Mouse (Mus musculus): ENCODE data around the gene Mt2.
"Not testable (repeated sequence)": the region's sequence is repeated elsewhere in the genome, so short reads cannot be mapped to it uniquely, and the experiment has no call there.

Gene Mt2

GRCm38 (mm10) chr8:94172075-94172808, at the start of gene Mt2:
TSS of gene Mt2 (plus strand) at chr8:94172664.
- DNase-seq (ENCODE audit: low spot score): peak; percentile 51

- DNase-seq (ENCODE audit: low spot score): no peak
These were observed 49.6 kb upstream of the Mt2 start for GRCm38 (mm10) chr8:94122711-94123468.

GRCm38 (mm10) chr8:94127711-94128110, 44.8 kb upstream of the Mt2 start:
- DNase-seq (ENCODE audit: low spot score): no peak

- DNase-seq (ENCODE audit: low spot score): no peak
These were observed 43.2 kb upstream of the Mt2 start for GRCm38 (mm10) chr8:94129133-94129789.

- no peak for DNase-seq (ENCODE audit: low spot score)
These were observed 42.3 kb upstream of the Mt2 start for GRCm38 (mm10) chr8:94130126-94130525.

- DNase-seq (ENCODE audit: low spot score): no peak
These were observed 40.4 kb upstream of the Mt2 start for GRCm38 (mm10) chr8:94132096-94132495.

GRCm38 (mm10) chr8:94134601-94135000, 37.9 kb upstream of the Mt2 start:
- not testable (repeated sequence) for DNase-seq (ENCODE audit: low spot score)

- no peak for DNase-seq (ENCODE audit: low spot score)
These were observed 36.9 kb upstream of the Mt2 start for GRCm38 (mm10) chr8:94135556-94135955.

GRCm38 (mm10) chr8:94136192-94136591, 36.3 kb upstream of the Mt2 start:
- DNase-seq (ENCODE audit: low spot score): no peak

GRCm38 (mm10) chr8:94136933-94137332, 35.5 kb upstream of the Mt2 start, which contains the start of gene Mt4:
TSS of gene Mt4 (plus strand) at chr8:94137197.
- no peak for DNase-seq (ENCODE audit: low spot score)

GRCm38 (mm10) chr8:94140266-94140795, 32.1 kb upstream of the Mt2 start:
- DNase-seq (ENCODE audit: low spot score): no peak

- no peak for DNase-seq (ENCODE audit: low spot score)
These were observed 24.2 kb upstream of the Mt2 start for GRCm38 (mm10) chr8:94148236-94148635.

GRCm38 (mm10) chr8:94150925-94151324, 21.5 kb upstream of the Mt2 start:
- no peak for DNase-seq (ENCODE audit: low spot score)

GRCm38 (mm10) chr8:94152513-94153300, 19.8 kb upstream of the Mt2 start, which contains the start of gene Mt3:
TSS of gene Mt3 (plus strand) at chr8:94152607.
- no peak for DNase-seq (ENCODE audit: low spot score)

GRCm38 (mm10) chr8:94153451-94153850, 19.0 kb upstream of the Mt2 start:
- DNase-seq (ENCODE audit: low spot score): no peak

GRCm38 (mm10) chr8:94154537-94154936, 17.9 kb upstream of the Mt2 start:
- no peak for DNase-seq (ENCODE audit: low spot score)

- DNase-seq (ENCODE audit: low spot score): no peak
These were observed 16.4 kb upstream of the Mt2 start for GRCm38 (mm10) chr8:94156092-94156491.

GRCm38 (mm10) chr8:94165772-94166171, 6.7 kb upstream of the Mt2 start:
- DNase-seq (ENCODE audit: low spot score): not testable (repeated sequence)

- peak; percentile 86 for DNase-seq (ENCODE audit: low spot score)
These were observed 5.2 kb upstream of the Mt2 start for GRCm38 (mm10) chr8:94167244-94167643.

GRCm38 (mm10) chr8:94169547-94169946, 2.9 kb upstream of the Mt2 start:
- no peak for DNase-seq (ENCODE audit: low spot score)

GRCm38 (mm10) chr8:94171321-94171755, 1.1 kb upstream of the Mt2 start:
- no peak for DNase-seq (ENCODE audit: low spot score)

Data from lung, postnatal 25 days (tissue).